Mouse (Mus musculus): ENCODE results near the gene Mob3a.
"Not testable (repeated sequence)": the region's sequence is repeated elsewhere in the genome, so short reads cannot be mapped to it uniquely, and the experiment has no call there.

Mob3a gene

GRCm38 (mm10) chr10:80659213-80659612 lies 42.6 kb downstream of the Mob3a start:
- DNase-seq, result peak; percentile 89

- DNase-seq, result no peak
Observed at GRCm38 (mm10) chr10:80658841-80659202, 43.0 kb downstream of the Mob3a start.

GRCm38 (mm10) chr10:80658194-80658840 lies 43.5 kb downstream of the Mob3a start:
- DNase-seq, result no peak

GRCm38 (mm10) chr10:80656863-80657623 lies 44.7 kb downstream of the Mob3a start, which contains the start of gene Btbd2:
TSS of gene Btbd2 (minus strand) at chr10:80657071.
- DNase-seq, result no peak

- DNase-seq, result peak; percentile 99
Observed at GRCm38 (mm10) chr10:80656130-80656862, 45.5 kb downstream of the Mob3a start.

- no peak for DNase-seq
Observed at GRCm38 (mm10) chr10:80655406-80656129, 46.2 kb downstream of the Mob3a start.

GRCm38 (mm10) chr10:80654866-80655265 lies 46.9 kb downstream of the Mob3a start:
- no peak for DNase-seq

GRCm38 (mm10) chr10:80653156-80653720 lies 48.5 kb downstream of the Mob3a start:
- no peak for DNase-seq

- DNase-seq, result no peak
Observed at GRCm38 (mm10) chr10:80650392-80650791, 51.4 kb downstream of the Mob3a start.

- not testable (repeated sequence) for DNase-seq
Observed at GRCm38 (mm10) chr10:80649910-80650309, 51.9 kb downstream of the Mob3a start.

GRCm38 (mm10) chr10:80646936-80647335 lies 54.8 kb downstream of the Mob3a start:
- DNase-seq, result no peak

GRCm38 (mm10) chr10:80635345-80635744 lies 66.4 kb downstream of the Mob3a start:
- DNase-seq, result no peak
